Mouse (Mus musculus) thymus, postnatal 36 days (tissue): ENCODE measurements around the gene Igfl3.

Source experiments
- DNase-seq, 2 experiments: peaks; one replicate each; pipeline ENCODE4 v3.0.0; 2022; ENCODE audit warnings: mixed read lengths in 2 of 2

The Igfl3 gene

DNA sequence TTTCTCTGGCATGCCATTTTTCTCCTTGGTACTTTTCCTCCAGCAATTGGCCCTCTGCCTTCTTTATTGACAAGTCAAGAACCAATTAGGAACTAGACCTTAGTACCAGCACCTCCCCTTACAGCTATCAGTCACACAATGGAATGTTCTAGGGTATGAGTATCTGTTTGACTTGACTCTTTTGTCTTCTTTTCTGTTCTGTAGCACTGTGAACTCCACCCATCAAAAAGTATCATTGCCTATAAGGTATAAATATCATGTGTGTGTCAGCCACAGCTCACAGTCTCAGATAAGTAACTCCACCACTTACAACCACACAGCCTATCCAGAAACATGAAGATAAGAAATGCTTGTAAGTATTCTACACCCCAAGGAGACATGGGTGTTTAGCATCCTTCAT, at the start of gene Igfl3:
Igfl3 (plus strand) TSS at position 301 of the 400 bp plus-strand sequence.
- no peak for DNase-seq

DNA sequence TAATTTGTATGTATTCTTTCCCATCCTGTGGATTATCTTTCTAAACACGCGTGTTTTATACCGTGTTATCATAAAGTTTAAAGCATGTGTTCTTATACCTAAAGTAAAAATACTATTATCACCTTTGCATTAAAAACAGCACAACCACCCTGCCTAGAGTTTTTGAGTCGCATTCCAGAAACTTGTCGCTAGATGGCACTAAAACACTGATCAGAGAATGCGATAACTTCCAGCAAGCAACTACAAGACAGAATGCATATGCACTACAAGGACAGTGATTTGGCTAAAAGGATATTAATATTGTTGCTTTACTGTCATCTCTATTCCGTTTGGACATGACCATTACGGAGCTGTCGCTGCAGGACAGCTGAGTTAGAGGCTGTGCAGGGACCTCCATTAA, 34.6 kb downstream of the Igfl3 start:
- no peak for DNase-seq

DNA sequence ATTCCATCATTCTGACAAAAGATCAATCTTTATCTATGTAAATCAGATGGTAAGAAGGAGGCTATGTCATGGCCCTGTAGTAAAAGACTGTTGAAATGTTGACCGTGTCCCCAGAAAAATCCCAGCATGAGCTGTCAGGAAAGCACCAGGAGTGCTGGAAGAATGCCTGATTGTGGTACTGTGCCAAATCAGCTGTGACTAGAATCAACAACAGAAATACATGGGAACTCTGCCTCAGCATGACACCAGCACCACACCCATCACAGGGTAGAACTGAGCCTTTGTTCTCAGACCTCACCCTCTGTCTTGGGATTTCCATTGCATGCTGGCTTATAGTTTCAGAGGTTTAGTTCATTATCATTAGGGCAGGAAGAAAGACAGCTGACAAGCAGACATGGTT, 38.4 kb downstream of the Igfl3 start:
- DNase-seq: no peak
